Mouse (Mus musculus): Measurements from ENCODE around the gene Best2.

Gene Best2

DNA sequence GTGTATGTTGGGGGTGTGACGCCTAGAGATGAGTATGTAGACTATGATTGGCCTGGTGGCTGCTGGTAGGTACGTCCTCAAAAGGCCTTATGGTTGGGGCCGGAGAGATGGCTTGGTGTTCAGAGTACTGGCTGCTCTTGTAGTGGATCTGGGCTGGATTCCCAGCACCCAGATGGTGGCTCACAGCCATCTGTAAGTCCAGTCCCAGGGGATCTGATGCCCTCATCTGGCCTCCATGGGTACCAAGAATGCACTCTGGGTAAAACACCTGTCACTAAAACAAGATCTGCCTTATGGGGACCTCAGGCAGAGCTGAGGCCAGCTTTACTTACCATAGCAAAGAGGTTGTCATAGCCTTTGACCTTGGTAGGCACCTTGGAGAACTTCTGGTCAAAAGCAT, 9.5 kb upstream of the Best2 start:
- no peak for DNase-seq (ENCODE audit: low read depth, low spot score)

DNA sequence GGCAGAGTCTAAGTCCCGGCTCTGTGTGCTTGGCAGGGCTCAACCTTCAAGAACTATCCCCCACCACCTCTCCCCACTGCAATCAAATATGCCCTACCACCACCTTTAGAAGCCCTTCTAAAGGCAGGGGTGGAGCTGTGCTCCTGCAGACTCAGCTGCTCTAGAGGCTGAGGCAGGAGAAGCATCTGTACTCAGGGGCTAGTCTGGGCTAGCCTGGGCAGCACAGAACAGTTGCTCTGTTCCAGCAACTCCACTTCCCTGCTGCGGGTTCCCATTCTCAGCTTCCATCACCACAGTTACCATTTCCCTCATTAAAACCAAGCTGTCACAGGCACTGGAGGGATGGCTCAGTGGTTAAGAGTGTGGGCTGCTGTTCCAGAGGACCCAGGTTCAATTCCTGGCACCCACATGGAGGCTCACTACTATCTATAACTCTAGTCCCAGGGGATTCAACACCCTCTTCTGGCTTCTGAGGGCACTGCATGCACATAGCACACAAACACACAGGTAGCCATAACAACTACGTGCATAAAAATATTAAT, 7.3 kb upstream of the Best2 start:
- peak; percentile 67 for DNase-seq (ENCODE audit: low read depth, low spot score)

DNA sequence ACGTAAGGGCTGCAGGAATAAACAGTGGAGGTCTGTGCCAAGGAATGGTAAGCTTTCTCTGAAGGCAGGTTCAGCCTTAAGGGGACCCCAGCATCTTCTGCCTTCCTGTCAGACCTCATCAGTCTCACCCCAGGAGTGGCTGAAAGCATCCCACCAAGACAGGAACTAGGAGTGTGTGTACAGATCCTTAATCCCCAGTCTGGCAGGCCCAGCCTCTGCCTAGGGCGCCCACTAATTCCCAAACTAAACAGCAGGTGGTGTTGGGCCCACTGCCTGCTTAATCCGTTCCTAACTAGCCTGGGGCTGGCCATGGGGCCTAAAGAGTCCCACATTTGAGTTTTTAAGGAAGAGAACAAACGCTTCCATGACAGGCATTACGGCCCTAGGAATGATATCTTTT, 2.9 kb upstream of the Best2 start:
- peak; percentile 36 for DNase-seq (ENCODE audit: low read depth, low spot score)

- no peak for DNase-seq (ENCODE audit: low read depth, low spot score)
These were observed 2.4 kb upstream of the Best2 start for GRCm38 (mm10) chr8:85016724-85017123.

DNA sequence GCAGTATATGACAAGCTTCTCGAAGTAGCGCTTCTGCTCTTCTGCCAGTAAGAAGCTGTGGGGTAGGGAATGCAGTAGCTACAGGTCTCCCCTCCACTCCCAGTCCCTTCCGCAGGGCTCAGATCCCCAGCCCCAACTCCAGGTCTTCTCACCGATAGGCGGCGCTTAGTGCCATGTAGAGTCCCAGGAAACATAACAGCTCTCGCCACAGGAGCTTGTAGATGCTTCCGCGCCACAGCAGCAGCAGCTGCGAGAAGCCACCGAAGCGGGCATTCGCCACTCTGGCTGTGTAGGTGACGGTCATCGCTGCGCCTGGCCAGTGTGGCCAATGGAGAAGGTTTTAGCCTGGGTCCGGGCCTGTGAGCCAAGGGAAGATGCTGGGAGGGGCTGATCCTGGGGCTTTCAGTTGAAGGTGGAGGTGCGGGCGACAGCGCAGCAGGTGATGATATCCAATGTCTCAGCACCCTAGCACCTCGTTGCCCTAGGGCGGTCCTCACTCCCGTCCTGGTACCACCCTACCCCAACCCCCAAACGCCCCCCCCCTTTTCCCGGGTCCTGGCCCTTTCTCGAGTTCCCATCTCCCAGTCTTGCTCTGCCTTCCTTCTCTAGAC, 996 bp downstream of the Best2 start:
- peak; percentile 95 for DNase-seq (ENCODE audit: low read depth, low spot score)

DNA sequence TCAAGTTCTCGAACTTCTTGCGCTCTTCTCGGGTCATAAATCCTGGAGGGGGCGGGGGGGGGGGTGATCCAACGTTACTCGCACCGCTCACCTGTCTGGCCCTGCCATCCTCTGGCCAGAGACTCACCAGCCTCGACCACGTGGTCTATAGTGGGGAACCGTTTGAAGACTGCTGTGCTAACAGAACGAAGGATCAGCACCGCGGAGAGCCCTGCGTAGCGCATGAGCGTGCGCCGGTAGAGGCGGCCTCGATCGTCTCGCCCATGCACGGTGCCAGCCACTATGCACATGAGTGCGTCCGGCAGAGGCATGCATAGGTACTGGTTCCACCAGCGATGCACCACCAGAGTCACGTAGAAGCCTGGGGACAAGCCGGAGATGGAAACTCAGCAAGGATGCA, 3.1 kb downstream of the Best2 start:
- DNase-seq (ENCODE audit: low read depth, low spot score) = peak; percentile 58

GRCm38 (mm10) chr8:85007686-85008085, 6.6 kb downstream of the Best2 start:
- peak; percentile 86 for DNase-seq (ENCODE audit: low read depth, low spot score)

GRCm38 (mm10) chr8:84997649-84998295, 16.6 kb downstream of the Best2 start:
- peak; percentile 98 for DNase-seq (ENCODE audit: low read depth, low spot score)

GRCm38 (mm10) chr8:84996978-84997377, 17.4 kb downstream of the Best2 start:
- no peak for DNase-seq (ENCODE audit: low read depth, low spot score)

DNA sequence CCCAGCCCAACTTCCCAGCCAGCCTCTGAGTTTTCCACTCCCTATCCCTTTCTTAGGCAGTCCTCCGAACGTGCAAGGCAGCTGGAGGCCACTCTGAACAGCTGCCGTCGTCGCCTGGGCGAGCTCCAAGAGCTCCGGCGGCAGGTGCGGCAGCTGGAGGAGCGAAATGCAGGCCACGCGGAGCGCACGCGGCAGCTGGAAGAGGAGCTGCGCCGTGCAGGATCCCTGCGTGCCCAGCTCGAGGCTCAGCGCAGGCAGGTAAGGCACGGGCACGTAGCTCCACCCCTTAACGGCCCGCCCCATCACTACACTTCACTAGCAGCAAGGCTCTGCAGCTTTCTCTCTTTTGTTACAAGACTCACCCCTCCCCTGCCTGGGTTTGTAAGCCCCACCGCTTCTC, 18.7 kb downstream of the Best2 start:
- peak; percentile 70 for DNase-seq (ENCODE audit: low read depth, low spot score)

DNA sequence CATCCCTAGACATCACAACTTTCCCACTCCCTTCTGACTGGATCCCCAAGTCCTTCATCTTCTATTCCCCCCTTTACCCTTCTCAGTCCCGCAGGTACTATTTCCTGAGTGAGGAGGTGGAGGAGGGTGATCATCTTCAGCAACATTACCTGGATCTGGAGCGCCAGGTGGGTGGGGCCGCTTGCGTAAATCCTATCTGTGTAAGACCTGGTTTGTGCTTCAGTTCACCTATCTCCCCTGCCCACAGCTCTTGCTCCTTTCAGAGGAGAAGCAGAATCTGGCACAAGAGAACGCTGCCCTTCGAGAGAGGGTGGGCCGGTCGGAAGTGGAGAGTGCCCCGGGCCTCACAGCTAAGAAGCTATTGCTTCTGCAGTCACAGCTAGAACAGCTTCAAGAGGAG, 20.0 kb downstream of the Best2 start:
- no peak for DNase-seq (ENCODE audit: low read depth, low spot score)

GRCm38 (mm10) chr8:84990836-84991235, 23.5 kb downstream of the Best2 start:
- DNase-seq (ENCODE audit: low read depth, low spot score) = peak; percentile 81

DNA sequence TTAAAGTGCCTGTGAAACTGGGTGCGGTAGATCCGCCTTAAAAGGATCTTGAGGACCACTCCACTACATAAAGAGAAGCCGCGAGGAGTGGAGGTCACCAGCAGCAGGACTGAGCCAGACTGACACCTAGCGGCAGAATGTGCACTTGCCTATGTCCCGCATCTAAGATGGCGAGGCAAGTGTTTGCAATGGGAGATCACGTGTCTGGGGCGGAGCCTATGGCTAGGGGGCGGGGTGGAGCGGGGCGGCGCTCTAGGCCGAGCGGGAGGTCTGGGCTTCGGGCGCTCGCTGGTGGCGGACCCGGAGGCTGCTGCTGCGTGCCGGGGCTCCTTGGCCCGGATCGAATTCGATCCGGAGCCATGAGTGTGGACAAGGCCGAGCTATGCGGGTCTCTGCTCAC, 24.0 kb downstream of the Best2 start, which contains the start of gene Hook2:
Gene Hook2 (plus strand): TSS at position 255 of the 400 bp plus-strand sequence.
- peak; percentile 99 for DNase-seq (ENCODE audit: low read depth, low spot score)

DNA sequence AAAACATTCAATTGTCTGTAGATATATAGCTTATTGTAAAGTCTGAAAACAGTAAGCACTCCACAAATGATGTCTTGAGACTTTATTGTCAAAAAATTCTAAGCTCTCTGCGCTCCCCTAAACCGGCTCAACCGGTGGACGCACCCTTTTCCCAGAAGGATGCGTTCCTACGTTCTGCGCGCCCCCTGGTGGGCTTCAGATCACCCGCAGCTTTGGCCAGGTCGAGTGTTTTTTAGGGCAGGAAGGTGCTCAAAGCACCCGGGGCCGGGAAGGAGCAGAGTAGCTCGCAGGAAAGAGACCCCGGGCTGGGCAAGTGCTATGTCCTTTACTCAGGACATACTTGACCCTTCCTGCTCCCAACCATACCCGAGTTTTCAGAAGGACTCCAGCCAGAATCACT, 24.5 kb downstream of the Best2 start:
- DNase-seq (ENCODE audit: low read depth, low spot score) = peak; percentile 97

GRCm38 (mm10) chr8:84989311-84989731, 25.0 kb downstream of the Best2 start:
- DNase-seq (ENCODE audit: low read depth, low spot score) = peak; percentile 83

DNA sequence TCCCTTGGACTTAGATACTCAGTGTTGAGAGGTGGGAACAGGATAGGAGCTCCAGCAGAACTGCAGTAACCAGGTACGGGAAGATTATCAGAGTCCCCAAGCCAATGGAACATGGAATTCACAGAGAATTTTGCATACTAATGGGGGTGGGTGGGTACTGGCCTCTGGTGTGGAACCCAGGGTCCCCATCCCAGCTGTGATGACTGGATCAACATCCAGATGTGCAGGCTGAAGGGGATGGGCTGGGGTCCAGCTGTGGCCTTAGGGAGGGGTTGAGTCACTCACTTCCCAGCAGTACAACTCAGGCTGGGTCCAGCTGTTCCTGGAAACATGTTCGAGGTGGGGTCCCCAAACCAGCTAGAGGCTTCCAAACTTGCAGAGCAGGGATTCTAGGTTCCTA, 26.4 kb downstream of the Best2 start:
- DNase-seq (ENCODE audit: low read depth, low spot score) = no peak

GRCm38 (mm10) chr8:84987388-84987787, 26.9 kb downstream of the Best2 start:
- no peak for DNase-seq (ENCODE audit: low read depth, low spot score)

DNA sequence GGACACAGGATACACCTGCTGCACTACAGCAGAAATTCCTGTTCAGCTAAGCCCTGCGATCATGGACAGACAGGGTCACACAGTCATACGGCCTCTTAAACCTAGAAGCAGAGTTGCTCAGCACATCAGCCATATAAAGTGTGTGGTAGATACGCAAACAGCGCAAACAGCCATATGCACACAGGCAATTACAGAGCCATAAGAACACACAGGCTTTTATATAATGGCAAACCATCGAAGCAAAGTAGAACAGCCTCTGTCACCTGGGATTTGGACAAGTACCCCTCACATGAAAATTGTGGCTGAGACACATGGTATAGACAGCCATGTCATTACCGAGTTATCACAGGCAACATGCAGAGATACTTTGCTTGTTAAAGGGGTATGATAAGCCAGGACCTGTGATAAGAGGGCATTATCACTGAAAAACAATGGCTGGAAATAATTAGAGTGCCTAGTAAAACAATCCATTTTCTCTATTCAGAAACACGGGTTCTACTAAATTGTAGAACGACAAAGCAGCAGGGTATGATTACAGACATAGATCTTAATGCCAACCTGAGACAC, 27.9 kb downstream of the Best2 start:
- DNase-seq (ENCODE audit: low read depth, low spot score) = no peak

GRCm38 (mm10) chr8:84985684-84986378, 28.5 kb downstream of the Best2 start:
- DNase-seq (ENCODE audit: low read depth, low spot score) = peak; percentile 95

DNA sequence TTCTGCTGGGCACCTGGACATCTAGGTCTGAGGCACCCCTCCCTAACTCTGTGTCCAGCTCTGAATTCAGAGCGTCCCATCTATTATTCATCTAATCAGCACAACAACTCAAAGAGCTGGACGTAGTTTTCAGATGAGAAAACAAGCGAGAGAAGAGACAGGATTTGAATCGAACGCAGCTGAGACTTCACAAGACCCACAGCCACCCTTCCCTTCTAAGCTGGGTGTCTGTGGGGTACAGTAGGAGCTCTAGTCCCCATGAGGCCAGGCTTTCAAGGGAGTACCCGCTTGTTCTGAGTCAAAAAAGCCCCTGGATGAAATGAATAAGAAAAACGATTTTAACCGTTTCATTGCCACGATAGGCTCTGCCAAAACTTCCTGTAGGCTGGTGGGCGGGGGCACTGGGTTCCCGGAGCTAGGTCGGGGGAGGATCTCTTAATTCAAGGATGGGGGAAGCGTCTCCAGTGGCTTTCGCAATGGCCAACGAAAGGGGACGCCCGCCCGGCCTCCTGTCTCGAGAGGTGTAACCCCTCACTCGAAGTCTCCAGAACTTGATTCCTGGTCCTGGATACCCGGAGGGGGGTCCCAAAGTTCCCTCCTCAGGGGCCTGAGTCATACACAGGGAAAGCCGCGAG, 29.2 kb downstream of the Best2 start:
- no peak for DNase-seq (ENCODE audit: low read depth, low spot score)

GRCm38 (mm10) chr8:84984294-84985048, 29.9 kb downstream of the Best2 start:
- DNase-seq (ENCODE audit: low read depth, low spot score) = no peak

Measured in ZHBTc4 (cell line).